Mouse (Mus musculus) erythroid progenitor cell, adult 5-6 weeks (primary cell): ENCODE results near the gene Zkscan8. TPM values are rescaled to one million over a fixed set of nuclear protein-coding genes. Genes with fewer than 3 reads are reported as not detected.
A peak's percentile ranks its signal among the peaks of the same experiment; 100 is the strongest.
"Not testable (repeated sequence)": the region's sequence is repeated elsewhere in the genome, so short reads cannot be mapped to it uniquely, and the experiment has no call there.

ENCODE experiments used
- ATAC-seq: replicated peaks from 2 replicates; pipeline ENCODE4 v1.8.0; 2016; ENCODE audit warnings: moderate number of reproducible peaks, mild to moderate bottlenecking, moderate TSS enrichment, inconsistent platforms; ENCODE audit not compliant: poor library complexity, low FRiP score, severe bottlenecking
- total RNA-seq, 2 experiments: library from RNA; stranded (forward) in 1 of 2; stranded (reverse) in 1 of 2; fragments of 150-400 nt in 1 of 2; fragments of 186-747, 209-891 nt in 1 of 2; gene quantifications; 2 replicates each; pipeline versions ENCODE4 v1.2.3 to v1.2.4; 2015 to 2017; ENCODE audit warnings: low replicate concordance in 2 of 2

Gene Zkscan8
- 4.0 and 11.7 TPM in 2 replicates for total RNA-seq (2015; ENCODE audit: low replicate concordance)
- 1.3 and 1.7 TPM in 2 replicates for total RNA-seq (2017; ENCODE audit: low replicate concordance)

DNA sequence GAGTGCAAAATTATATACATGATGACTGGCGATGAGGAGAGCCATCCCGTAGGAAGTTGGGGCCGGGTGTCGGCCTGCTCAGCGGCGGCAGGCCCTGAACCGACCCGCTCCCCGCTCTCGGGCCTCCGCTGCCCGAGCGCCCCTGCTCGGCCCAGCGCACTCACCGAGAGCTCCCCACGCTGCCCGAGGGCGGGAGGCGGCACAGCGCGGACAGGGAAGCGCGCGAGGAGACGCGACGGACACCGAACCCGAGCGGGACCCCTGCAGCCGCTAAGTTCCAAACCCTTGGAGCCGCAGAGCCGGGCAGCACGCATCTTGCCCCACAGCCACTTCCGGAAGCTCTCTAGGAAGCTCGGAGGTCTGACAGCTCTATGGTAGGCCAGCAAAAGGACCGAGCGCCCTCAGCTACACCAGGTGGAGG, at the start of gene Zkscan8:
Zkscan8 (minus strand) TSS at position 340 of the 421 bp plus-strand sequence.
- ATAC-seq = peak; percentile 83

DNA sequence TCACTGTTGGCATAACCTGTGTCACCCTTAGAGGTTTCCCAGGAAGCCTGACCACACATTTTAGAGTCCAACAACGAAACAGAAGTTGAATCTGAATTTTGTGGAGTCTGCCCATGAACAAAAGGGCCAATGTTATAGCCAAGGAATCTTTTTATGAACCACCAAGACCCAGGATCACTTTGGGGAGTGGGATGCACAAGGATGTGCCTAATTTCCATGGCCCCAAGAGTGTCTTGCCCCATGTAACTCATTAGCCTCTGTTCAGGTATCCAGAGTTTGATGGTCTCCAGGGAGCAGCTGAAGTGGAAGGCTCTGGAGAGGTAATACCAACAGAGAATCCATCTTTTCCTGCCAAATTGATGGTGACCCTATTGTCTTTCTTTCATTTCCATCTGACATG, 28.9 kb upstream of the Zkscan8 start, which contains the start of gene Olfr1535:
Olfr1535 (minus strand) TSS at position 101 of the 400 bp plus-strand sequence.
- no peak for ATAC-seq

DNA sequence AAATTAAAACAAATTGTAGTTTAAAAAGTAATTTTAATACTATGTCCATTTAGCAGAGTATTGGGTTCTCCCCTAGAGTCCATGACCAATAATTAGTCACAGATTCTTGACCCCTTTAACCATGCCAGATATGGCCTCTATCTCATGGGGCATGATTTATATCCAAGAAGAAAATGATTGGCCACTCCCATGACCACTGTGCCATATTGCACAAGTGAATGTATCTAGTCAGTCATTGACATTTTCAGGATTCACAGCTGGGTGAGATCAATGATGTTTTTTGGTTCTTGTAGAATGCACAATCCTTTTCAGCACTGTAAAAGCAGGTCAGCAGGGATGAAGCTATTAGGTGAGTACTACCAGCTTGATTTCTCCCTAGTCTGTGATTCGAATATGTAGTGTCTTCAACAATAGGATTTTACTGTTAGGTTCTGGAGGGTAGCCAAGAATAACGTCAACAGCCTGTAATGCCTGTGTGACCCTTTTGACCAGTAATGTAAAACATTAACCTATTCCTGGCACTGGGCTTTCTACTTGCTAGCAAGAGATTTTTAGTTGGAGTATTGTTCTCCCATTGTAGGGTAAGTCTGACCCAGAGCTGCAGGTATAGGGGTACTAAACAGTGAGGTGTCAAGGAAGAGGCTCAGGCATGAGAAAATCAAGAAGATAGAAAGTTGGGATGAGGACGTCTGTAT, 19.6 kb upstream of the Zkscan8 start:
- ATAC-seq = no peak

DNA sequence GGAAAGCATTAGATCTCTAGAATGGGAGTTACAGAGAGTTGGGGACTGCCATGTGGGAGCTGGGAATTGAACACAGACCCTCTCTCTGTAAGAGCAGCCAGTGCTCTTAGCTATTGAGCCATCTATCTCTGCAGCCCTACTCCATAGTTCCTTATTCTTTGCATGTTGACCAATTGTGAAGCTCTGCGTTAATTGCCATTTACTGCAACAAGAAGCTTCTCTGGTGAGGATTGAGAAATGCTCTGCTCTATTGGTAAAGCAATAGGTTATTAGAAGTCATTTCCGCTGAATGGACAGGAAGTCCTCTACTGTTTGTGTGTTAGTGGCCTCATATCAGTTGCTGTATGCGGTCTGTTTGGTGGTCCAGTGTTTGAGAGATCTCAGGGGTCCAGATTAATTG, 18.6 kb upstream of the Zkscan8 start:
- ATAC-seq = no peak

DNA sequence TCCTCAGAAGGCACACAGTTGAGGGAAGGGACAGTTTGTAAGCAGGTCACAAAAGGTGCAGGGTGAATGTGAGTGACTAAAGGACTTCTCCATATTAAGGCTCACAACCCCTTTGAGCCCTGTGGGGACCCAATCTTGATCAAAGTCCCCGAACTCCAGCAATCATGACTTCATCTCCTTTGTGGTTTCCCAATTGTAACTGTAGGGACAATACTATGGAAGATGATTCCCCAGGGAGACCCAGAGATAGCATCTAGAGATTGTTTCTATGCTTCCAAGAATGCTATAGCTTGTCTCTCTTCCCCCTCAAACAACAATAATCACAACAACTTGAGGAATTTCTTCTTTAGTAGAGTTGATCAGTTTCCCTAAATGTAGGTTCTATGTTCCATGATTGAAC, 11.8 kb upstream of the Zkscan8 start, which contains the start of gene Olfr1366:
Olfr1366 (minus strand) TSS at position 101 of the 400 bp plus-strand sequence.
- no peak for ATAC-seq

DNA sequence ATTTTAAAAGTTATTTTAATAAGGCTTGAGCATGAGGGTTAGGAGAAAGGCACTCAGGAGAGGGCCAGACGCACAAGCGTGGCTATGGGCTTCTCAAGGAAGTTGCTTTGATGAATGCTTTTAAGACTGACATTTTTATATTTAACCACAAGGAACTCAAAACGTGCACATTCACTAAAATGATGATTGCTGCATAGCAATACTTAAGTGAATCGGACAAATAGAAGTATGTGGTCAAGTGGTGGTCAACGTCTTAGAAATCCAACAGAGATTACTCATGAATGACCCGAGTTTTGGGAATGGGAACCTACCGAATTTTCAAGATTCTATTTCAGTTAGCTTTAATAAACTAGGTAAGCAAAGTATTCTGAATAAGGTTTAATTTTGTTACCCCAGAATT, 784 bp downstream of the Zkscan8 start:
- ATAC-seq = no peak

DNA sequence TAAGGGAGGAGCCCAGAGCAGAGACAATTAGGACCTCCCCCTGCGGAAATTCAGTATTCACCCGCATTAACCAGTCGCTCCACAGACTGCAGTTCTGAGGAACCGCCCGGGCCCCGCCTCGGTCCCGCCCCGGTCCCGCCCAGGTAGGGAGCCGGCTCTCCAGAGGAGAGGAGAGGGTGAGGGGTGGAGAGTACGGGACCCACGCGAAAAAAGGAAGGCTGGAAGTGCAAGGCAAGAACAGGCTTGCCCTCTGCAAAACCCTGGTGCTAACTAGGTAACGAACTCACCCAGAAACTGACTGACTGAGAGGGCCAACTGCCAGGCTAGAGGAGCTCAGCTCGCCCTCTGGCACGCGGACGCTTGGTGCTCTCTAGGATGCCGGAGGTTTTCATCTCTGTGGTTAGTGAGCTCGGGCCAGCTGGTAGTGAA, 24.7 kb downstream of the Zkscan8 start:
- peak; percentile 94 for ATAC-seq

DNA sequence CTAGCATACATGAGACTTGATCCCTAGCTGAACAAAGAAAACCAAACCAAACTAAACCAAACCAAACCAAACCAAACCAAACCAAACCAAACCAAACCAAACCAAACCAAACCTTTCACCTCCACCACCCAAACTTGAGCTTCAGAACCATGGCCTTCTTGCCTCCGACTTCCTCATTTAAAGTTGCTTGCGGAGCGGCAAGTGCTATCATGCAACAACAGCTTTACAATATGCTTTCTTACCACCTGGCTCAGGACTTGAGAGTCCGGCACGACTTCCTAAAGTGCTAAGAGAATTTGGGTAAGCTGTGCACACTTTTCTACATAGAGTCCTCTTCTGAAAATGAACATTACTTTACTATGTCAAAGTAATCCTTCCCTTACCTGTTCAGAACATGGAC, 28.6 kb downstream of the Zkscan8 start:
- no peak for ATAC-seq

DNA sequence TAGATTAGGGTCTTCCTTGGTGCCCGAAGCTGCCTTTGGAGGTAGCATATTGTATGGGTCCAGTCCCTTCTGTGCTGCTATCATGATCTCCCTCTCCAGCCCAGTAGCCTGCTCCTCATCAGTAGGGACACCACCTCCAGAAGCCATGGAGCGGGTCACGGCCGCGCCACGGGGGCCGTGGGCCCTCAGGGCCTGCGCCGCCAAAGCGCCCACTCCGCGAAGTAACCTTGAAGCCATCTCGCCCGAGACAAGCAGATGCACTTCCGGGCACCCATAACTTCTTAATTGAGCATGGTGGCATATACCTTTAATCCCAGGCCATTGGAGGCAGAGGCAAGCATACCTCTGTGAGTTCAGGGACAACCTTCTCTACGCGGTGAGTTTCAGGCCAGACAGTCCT, 29.7 kb downstream of the Zkscan8 start, which contains the start of gene Gm11273:
Gm11273 (minus strand) TSS at position 237 of the 400 bp plus-strand sequence.
- ATAC-seq = peak; percentile 77

DNA sequence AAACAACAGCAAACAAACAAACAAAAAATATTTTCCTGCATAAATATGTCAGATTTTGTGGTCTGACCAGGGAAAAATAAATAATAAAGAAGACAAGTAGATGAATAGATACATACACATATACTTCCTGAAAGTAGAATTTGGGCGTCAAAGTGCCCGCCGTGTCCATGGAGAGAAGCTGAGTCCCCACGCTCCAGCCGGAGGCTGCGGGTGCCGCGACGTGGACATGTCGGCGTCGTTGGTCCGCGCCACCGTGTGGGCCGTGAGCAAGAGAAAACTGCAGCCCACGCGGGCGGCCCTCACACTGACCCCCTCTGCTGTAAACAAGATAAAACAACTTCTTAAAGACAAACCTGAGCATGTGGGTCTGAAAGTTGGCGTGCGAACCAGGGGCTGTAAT, 35.8 kb downstream of the Zkscan8 start, which contains the start of gene AK157302:
AK157302 (plus strand) TSS at position 144 of the 400 bp plus-strand sequence.
- no peak for ATAC-seq

DNA sequence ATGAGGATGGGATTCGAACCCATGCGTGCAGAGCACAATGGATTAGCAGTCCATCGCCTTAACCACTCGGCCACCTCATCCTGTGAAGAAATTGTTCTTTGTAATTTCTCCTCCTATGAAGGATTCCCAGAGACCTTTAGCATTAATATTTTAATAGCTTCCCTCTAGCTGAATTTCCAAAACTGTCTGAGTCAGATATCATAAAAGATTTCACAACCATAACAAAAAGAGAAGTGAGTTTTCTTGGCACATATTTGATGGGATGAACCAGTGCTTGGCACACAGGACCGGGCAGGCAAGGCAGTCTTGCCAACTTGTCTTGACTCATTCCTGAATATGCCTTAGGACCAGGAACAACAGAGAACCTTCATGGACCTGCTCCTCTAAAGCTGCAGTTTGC, 38.1 kb downstream of the Zkscan8 start:
- ATAC-seq = no peak

DNA sequence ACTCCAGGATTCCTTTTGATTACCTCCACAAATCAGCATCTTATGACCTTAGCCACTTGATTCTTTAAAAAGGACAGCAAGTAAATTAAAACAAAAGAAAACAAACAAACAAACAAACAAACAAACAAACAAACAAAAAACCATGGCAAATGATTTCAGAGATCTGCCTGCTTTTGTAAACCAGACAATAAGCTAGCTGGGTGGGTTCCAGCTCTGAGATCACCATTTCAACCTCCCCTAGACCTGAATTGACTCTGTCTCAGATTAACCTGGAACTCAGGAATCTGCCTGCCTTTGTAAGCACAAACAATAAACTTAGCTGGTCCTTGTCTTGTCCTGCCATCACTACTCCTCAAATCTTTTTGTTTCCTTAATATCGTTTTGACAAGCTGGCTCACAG, 44.0 kb downstream of the Zkscan8 start:
- no peak for ATAC-seq

DNA sequence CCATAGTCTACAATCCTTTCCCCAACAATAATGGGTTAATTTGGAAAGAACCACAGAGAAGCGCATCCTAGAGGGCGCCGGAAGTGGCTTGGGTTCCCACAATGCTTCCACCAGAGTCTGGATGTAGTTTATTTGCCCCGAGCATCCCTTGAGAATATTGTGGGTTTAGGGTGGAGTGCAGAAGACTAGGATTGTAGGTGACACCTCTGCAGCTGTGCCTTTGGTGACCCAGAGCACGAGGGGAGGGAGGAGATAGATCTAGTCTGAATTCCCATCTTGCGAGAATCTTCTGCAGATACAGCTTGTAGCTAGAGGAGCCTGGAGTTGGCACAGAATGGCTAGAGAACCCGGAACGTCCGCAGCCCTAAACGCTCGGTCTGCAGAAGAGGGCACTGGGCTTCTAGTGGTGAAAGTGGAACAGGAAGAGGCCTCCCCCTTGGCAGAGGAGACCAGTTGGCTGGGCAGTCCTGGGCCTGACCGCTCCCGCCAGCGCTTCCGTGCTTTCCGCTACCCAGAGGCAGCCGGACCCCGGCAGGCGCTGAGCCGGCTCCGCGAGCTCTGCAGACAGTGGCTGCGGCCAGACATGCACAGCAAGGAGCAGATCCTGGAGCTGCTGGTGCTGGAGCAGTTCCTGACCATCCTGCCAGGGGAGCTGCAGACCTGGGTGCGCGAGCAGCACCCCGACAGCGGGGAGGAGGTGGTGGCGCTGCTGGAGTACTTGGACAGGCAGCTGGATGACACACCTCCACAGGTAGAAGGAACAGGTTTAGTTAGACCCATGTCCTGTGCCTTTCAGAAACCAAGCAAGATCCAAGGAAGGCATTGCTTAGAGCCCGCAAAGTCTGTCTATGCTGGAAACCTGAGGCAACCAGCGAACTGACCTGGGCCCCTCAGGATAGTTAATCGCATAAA, 51.9 kb downstream of the Zkscan8 start, which contains the start of the genes Zkscan4 and Gm10065:
Zkscan4 (plus strand) TSS at position 149 of the 912 bp plus-strand sequence.
Gm10065 (minus strand) TSS at position 683 of the 912 bp plus-strand sequence.
- ATAC-seq = not testable (repeated sequence)

DNA sequence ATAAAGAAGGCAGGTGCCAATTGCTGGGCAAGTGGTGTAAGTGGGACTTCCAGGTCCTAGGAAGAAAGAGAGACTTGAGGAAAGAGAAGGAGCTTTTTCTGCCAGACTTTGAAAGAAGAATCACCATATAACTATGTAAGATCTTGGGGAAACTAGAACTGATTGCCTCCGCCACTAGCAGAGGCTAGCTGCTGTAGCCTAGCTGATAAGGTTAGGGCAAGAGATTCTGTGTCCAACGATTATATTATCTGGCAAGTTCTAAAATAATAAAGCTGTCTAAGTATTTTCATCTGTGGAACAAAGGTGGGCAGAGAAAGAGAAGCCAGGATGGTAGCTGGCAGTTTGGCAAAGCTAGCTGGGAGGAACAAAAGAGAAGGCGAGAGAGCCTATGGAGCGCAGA, 58.5 kb downstream of the Zkscan8 start:
- ATAC-seq = no peak

DNA sequence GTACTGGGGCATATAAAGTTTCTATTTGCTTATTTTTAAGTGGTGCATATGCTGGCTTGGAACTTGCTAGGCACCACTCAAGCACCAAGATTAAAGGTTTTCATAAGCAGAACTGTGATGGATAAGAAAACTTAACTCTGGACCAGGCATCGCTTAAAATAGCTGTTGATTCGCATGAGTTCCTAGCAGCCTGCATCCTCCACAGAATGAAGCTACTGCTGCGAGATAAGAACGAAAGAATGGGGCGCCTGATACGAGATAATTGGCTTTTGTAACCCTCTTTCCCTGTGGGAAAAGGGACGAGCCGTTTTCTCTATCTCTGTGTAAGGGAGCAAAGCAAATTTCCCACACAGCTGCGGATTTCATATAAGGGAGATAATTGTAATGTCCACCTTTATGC, 61.8 kb downstream of the Zkscan8 start:
- ATAC-seq = no peak

DNA sequence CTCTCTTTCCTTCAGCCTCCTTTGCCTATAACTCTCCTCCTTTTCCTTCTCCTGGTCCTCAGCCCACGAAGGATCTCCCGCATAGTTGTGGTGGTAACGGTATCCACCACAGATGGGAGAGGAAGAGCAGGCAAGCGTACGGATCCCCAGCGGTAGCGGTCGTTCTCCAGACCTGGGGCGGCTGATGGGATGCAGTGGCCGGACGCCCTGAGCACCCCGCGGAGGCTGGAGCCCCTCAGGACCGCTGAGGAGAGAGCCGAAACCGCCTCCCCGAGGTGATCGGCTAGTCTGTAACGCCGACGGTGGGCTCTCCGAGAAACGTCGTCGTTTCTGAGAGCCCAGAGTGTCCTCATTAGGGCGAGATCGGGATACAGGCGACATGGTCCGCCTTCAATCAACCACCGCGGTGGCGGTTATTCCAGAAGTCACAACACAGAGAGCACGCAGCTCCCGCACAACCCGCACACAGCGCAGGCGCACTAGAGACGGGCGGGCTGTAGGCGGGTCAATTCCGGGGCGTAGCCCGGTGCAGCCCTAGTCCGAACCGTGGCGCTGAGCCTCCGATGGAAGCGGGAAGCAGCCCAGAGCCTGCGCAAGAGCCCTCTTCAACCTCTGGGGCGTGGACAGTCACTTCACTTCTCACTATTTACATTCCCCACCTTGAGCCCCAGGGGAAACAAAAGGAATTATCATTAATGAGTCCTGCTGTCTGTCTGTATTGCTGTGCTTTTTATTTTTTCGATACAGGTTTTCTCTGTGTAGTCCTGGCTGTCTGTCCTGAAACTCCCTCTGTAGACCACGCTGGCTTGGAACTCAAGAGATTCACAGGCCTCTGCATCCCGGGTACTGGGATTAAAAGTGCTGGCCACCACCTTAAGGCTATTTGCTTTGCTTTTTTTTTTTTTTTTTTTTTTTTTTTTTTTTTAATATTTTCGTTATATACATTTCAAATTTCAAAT, 62.6 kb downstream of the Zkscan8 start, which contains the start of gene Nkapl:
Nkapl (minus strand) TSS at position 449 of the 959 bp plus-strand sequence.
- ATAC-seq = peak; percentile 100

DNA sequence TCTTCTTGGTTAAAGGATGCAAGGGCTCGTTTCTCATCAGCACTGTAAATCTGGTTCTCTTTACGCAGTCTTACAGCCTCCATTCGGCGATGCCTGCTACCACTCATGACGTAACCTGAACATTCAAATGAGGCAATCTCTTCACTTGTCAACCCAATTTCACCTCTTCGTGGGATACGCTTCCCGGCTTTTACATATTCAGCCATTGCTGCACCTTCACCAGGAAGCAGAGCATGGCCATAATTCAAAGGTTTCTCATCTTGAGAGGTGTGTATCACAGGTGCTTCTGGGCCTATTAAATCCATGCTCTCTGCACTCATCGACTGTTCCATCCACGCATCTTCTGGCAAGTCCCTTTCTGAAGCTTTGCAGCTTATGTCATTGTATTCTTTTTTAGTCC, 63.6 kb downstream of the Zkscan8 start:
- ATAC-seq = no peak
